In the genomic region with DNA sequence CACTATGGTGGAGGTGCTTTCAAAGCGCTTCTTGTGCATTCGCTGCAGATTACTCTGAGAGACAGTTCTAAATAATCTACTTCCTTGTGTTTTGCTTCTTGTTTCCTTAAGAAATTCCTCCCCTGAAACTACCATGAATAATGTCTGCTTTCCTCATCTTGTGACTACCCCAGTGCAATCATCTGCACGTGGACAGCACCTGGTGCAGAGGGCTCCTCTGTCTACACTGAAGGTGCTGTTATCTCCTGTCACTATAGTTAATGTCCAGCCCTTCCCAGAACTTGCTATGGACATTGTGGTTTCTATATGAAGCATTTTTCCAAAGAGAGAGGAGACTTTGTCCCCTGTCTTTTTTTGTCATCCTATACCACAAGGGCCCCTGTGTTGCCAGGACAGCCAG, we compare ENCODE assay signal across 13 mouse cellular contexts.
"Had no signal": no experiment of that assay in that cellular context is flagged by ENCODE, and none has a peak within 500 bp of the region (broad histone marks: within the 10 kb centered on the region; RNA-seq: fewer than 3 reads in every experiment).

No protein-coding gene starts in this region.

- H3K4me3 ChIP-seq: limb, embryonic 12.5 days; liver, embryonic 13.5 days; lung, embryonic 15.5 days; midbrain, embryonic 15.5 days; neural tube, embryonic 12.5 days had no signal

- H3K4me2 ChIP-seq: limb, embryonic 12.5 days; liver, embryonic 13.5 days; lung, embryonic 15.5 days; midbrain, embryonic 15.5 days; neural tube, embryonic 12.5 days had no signal

- H3K4me1 ChIP-seq: limb, embryonic 12.5 days; midbrain, embryonic 15.5 days; neural tube, embryonic 12.5 days had no signal

- H3K9me3 ChIP-seq: limb, embryonic 12.5 days; liver, embryonic 13.5 days; lung, embryonic 15.5 days; midbrain, embryonic 15.5 days; neural tube, embryonic 12.5 days had no signal

- H3K27ac ChIP-seq: hindbrain, postnatal 0 days; kidney, postnatal 0 days; limb, embryonic 12.5 days; liver, embryonic 13.5 days; lung, embryonic 15.5 days; macrophage; midbrain, embryonic 15.5 days; neural tube, embryonic 12.5 days had no signal

- H3K9ac ChIP-seq: limb, embryonic 12.5 days; liver, embryonic 13.5 days; lung, embryonic 15.5 days; midbrain, embryonic 15.5 days; neural tube, embryonic 12.5 days had no signal

- DNase-seq: kidney, adult 11 months; liver, embryonic 13.5 days; lung, postnatal 14 days; right cerebral cortex, postnatal 4 days; thymus, adult 18-20 months; thymus, postnatal 25 days had no signal

- H3K36me3 ChIP-seq: limb, embryonic 12.5 days; liver, embryonic 13.5 days; lung, embryonic 15.5 days; midbrain, embryonic 15.5 days; neural tube, embryonic 12.5 days had no signal

- H3K27me3 ChIP-seq: limb, embryonic 12.5 days; liver, embryonic 13.5 days; lung, embryonic 15.5 days; midbrain, embryonic 15.5 days; neural tube, embryonic 12.5 days had no signal

- ATAC-seq: hindbrain, postnatal 0 days; midbrain, embryonic 15.5 days had no signal
